Mouse (Mus musculus): ENCODE results near the gene Casc3.

DNA sequence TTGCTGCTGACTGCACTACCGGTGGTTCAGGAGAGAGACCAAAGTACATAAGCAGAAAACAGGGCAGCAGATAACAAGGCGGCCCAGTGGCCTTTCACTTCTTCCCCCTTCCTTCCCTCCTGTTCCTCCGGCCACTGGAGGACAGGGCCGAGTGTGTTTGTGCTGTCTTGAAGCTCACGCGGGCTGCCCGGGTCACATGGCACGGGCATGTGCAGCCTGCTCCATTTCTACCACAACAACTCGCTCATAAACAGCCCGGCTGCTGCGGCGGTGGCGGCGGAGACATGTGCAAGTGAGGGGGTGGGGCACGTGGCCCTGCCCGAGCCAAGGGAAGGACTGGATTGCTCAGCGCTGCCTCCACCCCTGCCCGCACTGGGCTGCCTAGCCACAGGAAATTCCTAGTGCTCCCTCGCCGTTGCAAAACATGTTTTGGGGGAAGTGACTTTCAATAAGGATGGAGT, 21.4 kb upstream of the Casc3 start:
- TF ChIP-seq CTCF (IDR thresholded peaks at IDR 0.05; ENCODE audit: borderline replicate concordance, control insufficient read depth, extremely low read depth, insufficient read depth, low read length, poor library complexity) (no peak), POLR2A (IDR thresholded peaks at IDR 0.05; ENCODE audit: control insufficient read depth, extremely low read depth, insufficient read depth, low read length, poor library complexity) (no peak)

All from thymus, adult 2 months (tissue).